Mouse (Mus musculus) MEL (cell line): Measurements from ENCODE around the gene 1700003F12Rik. TPM values are rescaled to one million over a fixed set of nuclear protein-coding genes. Genes with fewer than 3 reads are reported as not detected.
A peak's percentile ranks its signal among the peaks of the same experiment; 100 is the strongest.

Experiments used
- DNase-seq: peaks from one replicate; pipeline ENCODE4 v3.0.0; 2011; ENCODE audit warnings: low read depth, low spot score
- H3K27ac ChIP-seq: 2 replicates; pipeline ENCODE4 v1.5.1; 2012; ENCODE audit warnings: low read depth, mild to moderate bottlenecking, control low read depth, low read length, moderate library complexity; ENCODE audit not compliant: control insufficient read depth
- H3K27me3 ChIP-seq, 2 experiments: fragments of 150-350 bp in 1 of 2; sonication (generic) in 1 of 2; 2 replicates each; pipeline ENCODE4 v1.6.1; 2012; ENCODE audit warnings: low read length in 2 of 2, mild to moderate bottlenecking in 2 of 2, improper control_type of control experiment in 1 of 2, moderate library complexity in 1 of 2; ENCODE audit not compliant: insufficient read depth in 2 of 2, control insufficient read depth in 1 of 2
- H3K36me3 ChIP-seq, 2 experiments: 2 replicates each; pipeline ENCODE4 v1.6.1; 2012 to 2014; ENCODE audit warnings: low read length in 2 of 2, improper control_type of control experiment in 1 of 2, inconsistent platforms in 1 of 2, mild to moderate bottlenecking in 1 of 2; ENCODE audit not compliant: insufficient read depth in 2 of 2, control insufficient read depth in 1 of 2
- H3K4me1 ChIP-seq, 2 experiments: fragments of 150-350 bp in 1 of 2; sonication (generic) in 1 of 2; 2 replicates each; pipeline ENCODE4 v1.6.1; 2012; ENCODE audit warnings: low read length in 2 of 2, improper control_type of control experiment in 1 of 2, mild to moderate bottlenecking in 1 of 2; ENCODE audit not compliant: insufficient read depth in 2 of 2, control insufficient read depth in 1 of 2
- H3K4me3 ChIP-seq, 2 experiments: fragments of 150-350 bp in 1 of 2; sonication (generic) in 1 of 2; 2 replicates each; pipeline ENCODE4 v1.5.1; 2012; ENCODE audit warnings: low read depth in 2 of 2, low read length in 2 of 2, mild to moderate bottlenecking in 2 of 2, moderate library complexity in 2 of 2, control low read depth in 1 of 2, improper control_type of control experiment in 1 of 2; ENCODE audit not compliant: control insufficient read depth in 1 of 2, insufficient read depth in 1 of 2
- H3K79me2 ChIP-seq: 2 replicates; pipeline ENCODE4 v1.6.1; 2012; ENCODE audit warnings: mild to moderate bottlenecking, low read length, moderate library complexity; ENCODE audit not compliant: control insufficient read depth, poor library complexity, insufficient read depth
- H3K9ac ChIP-seq: 2 replicates; pipeline ENCODE4 v1.6.1; 2012; ENCODE audit warnings: low read depth, mild to moderate bottlenecking, control low read depth, low read length, moderate library complexity; ENCODE audit not compliant: control insufficient read depth, poor library complexity, severe bottlenecking
- H3K9me3 ChIP-seq: fragments of 150-350 bp; sonication (generic); replicated peaks from 2 replicates; pipeline ENCODE4 v1.6.1; 2012; ENCODE audit warnings: mild to moderate bottlenecking, low read length, improper control_type of control experiment, moderate library complexity; ENCODE audit not compliant: insufficient read depth
- CHD1 ChIP-seq: IDR thresholded peaks from 2 replicates; pipeline ENCODE4 v1.6.1; 2012; ENCODE audit warnings: low read depth, mild to moderate bottlenecking, inconsistent platforms, low read length, improper control_type of control experiment
- CHD2 ChIP-seq: IDR thresholded peaks from 2 replicates; pipeline ENCODE4 v1.6.1; 2011; ENCODE audit warnings: low read length, improper control_type of control experiment
- CTCF ChIP-seq, 3 experiments: IDR thresholded peaks in 2 of 3; conservative IDR thresholded peaks in 1 of 3; 2 replicates each; pipeline ENCODE4 v1.5.1; 2011 to 2012; ENCODE audit warnings: low read length in 3 of 3, low read depth in 2 of 3, mild to moderate bottlenecking in 2 of 3, improper control_type of control experiment in 1 of 3, inconsistent platforms in 1 of 3, mixed read lengths in 1 of 3, moderate library complexity in 1 of 3; ENCODE audit not compliant: control insufficient read depth in 1 of 3, insufficient read depth in 1 of 3, poor library complexity in 1 of 3, severe bottlenecking in 1 of 3
- E2F4 ChIP-seq: IDR thresholded peaks from 2 replicates; pipeline ENCODE4 v1.6.1; 2011; ENCODE audit warnings: low read depth, low read length, improper control_type of control experiment, borderline replicate concordance
- ELF1 ChIP-seq: IDR thresholded peaks from 2 replicates; pipeline ENCODE4 v1.6.1; 2014; ENCODE audit warnings: low read depth, mild to moderate bottlenecking, inconsistent platforms, low read length, improper control_type of control experiment, moderate library complexity
- EP300 ChIP-seq, 2 experiments: IDR thresholded peaks; 2 replicates each; pipeline ENCODE4 v1.6.1; 2011; ENCODE audit warnings: improper control_type of control experiment in 2 of 2, low read length in 2 of 2, low read depth in 1 of 2, mild to moderate bottlenecking in 1 of 2
- GABPA ChIP-seq: IDR thresholded peaks from 2 replicates; pipeline ENCODE4 v1.6.1; 2012; ENCODE audit warnings: low read depth, mild to moderate bottlenecking, inconsistent platforms, low read length, improper control_type of control experiment, moderate library complexity
- GATA1 ChIP-seq: IDR thresholded peaks from 2 replicates; pipeline ENCODE4 v1.6.1; 2011; ENCODE audit warnings: low read depth, low read length, improper control_type of control experiment
- HCFC1 ChIP-seq: IDR thresholded peaks from 2 replicates; pipeline ENCODE4 v1.6.1; 2012; ENCODE audit warnings: low read depth, mild to moderate bottlenecking, inconsistent platforms, low read length, improper control_type of control experiment, moderate library complexity
- JUND ChIP-seq: IDR thresholded peaks from 2 replicates; pipeline ENCODE4 v1.6.1; 2011; ENCODE audit warnings: low read depth, mild to moderate bottlenecking, improper control_type of control experiment, low read length
- MEF2A ChIP-seq: IDR thresholded peaks from 2 replicates; pipeline ENCODE4 v1.6.1; 2014; ENCODE audit warnings: low read depth, mild to moderate bottlenecking, inconsistent platforms, low read length, improper control_type of control experiment; ENCODE audit not compliant: poor library complexity, insufficient replicate concordance, severe bottlenecking; ENCODE audit errors: extremely low read depth
- MYC ChIP-seq: IDR thresholded peaks from 2 replicates; pipeline ENCODE4 v1.6.1; 2011; ENCODE audit warnings: low read depth, mild to moderate bottlenecking, low read length, improper control_type of control experiment, moderate library complexity
- NRF1 ChIP-seq: IDR thresholded peaks from 2 replicates; pipeline ENCODE4 v1.6.1; 2014; ENCODE audit warnings: low read depth, mild to moderate bottlenecking, inconsistent platforms, low read length, improper control_type of control experiment, moderate library complexity; ENCODE audit not compliant: poor library complexity, insufficient read depth, severe bottlenecking
- POLR2AphosphoS2 ChIP-seq: IDR thresholded peaks from 2 replicates; pipeline ENCODE4 v1.6.1; 2011; ENCODE audit warnings: low read length, improper control_type of control experiment
- RAD21 ChIP-seq: IDR thresholded peaks from 2 replicates; pipeline ENCODE4 v1.6.1; 2011; ENCODE audit warnings: mild to moderate bottlenecking, low read depth, low read length, improper control_type of control experiment
- RCOR1 ChIP-seq: IDR thresholded peaks from 2 replicates; pipeline ENCODE4 v1.6.1; 2012; ENCODE audit warnings: low read depth, mild to moderate bottlenecking, inconsistent platforms, low read length, improper control_type of control experiment
- SIN3A ChIP-seq: IDR thresholded peaks from 2 replicates; pipeline ENCODE4 v1.6.1; 2012; ENCODE audit warnings: low read length, improper control_type of control experiment, inconsistent platforms
- SMC3 ChIP-seq: IDR thresholded peaks from 2 replicates; pipeline ENCODE4 v1.6.1; 2011; ENCODE audit warnings: low read depth, low read length, improper control_type of control experiment
- TAL1 ChIP-seq: IDR thresholded peaks from 2 replicates; pipeline ENCODE4 v1.6.1; 2012; ENCODE audit warnings: mild to moderate bottlenecking, inconsistent platforms, low read length, moderate library complexity, mixed read lengths
- ZC3H11A ChIP-seq: IDR thresholded peaks from 2 replicates; pipeline ENCODE4 v1.6.1; 2012; ENCODE audit warnings: low read depth, mild to moderate bottlenecking, inconsistent platforms, low read length, improper control_type of control experiment
- ZKSCAN1 ChIP-seq: IDR thresholded peaks from 2 replicates; pipeline ENCODE4 v1.6.1; 2012; ENCODE audit warnings: low read depth, mild to moderate bottlenecking, inconsistent platforms, low read length, improper control_type of control experiment, moderate library complexity
- ZNF384 ChIP-seq: IDR thresholded peaks from 2 replicates; pipeline ENCODE4 v1.6.1; 2012; ENCODE audit warnings: low read depth, mild to moderate bottlenecking, inconsistent platforms, low read length, improper control_type of control experiment
- polyA plus RNA-seq, 2 experiments: library from polyadenylated mRNA; stranded (reverse) in 1 of 2; unstranded in 1 of 2; fragments of >175 nt in 1 of 2; fragments of >200 nt in 1 of 2; gene quantifications; 2 replicates each; pipeline versions ENCODE4 v1.2.1 to v1.2.4; 2012; ENCODE audit warnings: low replicate concordance in 2 of 2, low read depth in 1 of 2; ENCODE audit not compliant: insufficient read length in 2 of 2, insufficient read depth in 1 of 2, missing spikeins in 1 of 2
- total RNA-seq: library from RNA; depleted of rRNA; stranded (reverse); fragments of 300-350 nt; gene quantifications from 2 replicates; pipeline ENCODE4 v1.2.3, GENCODE M21; 2012

The 1700003F12Rik gene
- total and polyA plus RNA-seq, 3 experiments = 0.42 to 0.72 TPM; not detected in 1

DNA sequence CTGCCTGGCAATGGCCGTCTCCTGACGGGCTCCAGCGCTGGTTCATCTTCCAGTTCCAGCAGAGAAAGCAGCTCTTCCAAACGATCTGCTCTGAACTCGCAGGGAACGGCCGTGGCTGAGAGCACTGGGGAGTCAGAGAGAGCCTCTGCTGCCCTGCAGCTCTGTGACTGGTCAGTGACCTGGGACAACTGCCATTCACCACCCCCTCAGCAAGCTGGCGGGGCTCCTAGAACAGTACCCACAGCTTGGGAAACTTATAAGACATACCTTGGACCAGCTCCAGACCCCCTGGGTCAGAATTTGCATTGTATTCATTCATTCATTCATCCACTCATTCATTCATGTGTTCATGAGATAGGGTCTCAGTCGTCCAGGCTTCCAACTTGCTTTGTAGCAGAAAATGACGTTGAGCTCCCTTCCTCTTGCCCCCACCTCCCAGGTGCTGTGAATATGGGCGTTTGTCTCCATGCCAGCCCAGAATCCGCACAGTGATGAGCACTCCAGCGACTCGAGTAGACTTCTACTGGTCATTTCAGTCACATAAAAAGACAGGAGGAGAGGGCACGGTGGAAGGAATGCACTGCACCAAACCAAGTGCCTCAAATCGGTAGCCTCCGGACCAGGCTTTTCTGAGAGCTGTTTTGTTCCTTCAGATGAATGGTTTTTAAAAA is 38.2 kb downstream of the 1700003F12Rik start:
- Histone ChIP-seq H3K36me3 (peaks cover 0 to 14% of the 10 kb centered on the region in 2 experiments; a peak in 2 of 4 replicates), H3K27me3 (no peaks in the 10 kb centered on the region), H3K4me1 (peaks cover 12 to 16% of the 10 kb centered on the region in 2 experiments)

DNA sequence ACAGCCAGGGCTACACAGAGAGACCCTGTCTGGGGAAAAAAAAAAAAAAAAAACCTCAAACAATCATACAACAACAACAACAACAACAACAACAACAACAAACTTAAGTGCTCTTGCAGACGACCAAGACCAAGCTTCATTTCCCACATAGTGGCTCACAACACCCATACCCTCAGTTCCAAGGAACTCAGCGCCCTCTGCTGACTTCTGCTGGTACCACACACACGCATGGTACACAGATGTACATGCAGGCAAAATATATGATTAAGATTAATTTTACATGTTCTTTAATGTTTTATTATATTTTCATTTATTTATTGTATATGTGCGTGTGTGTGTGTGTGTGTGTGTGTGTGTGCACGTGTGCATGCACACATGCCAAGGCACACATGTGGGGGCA is 39.5 kb downstream of the 1700003F12Rik start:
- no peak overlapping the region for H3K9ac ChIP-seq
- no peak overlapping the region for H3K4me3 ChIP-seq
- H3K4me1 ChIP-seq = peaks cover 12 to 22% of the 10 kb centered on the region in 2 experiments
- H3K36me3 ChIP-seq = peaks cover 0 to 14% of the 10 kb centered on the region in 2 experiments; a peak in 2 of 4 replicates
- TF ChIP-seq JUND (no peak), SMC3 (peak; percentile 71), CTCF (IDR thresholded peaks at IDR 0.05 in 2 of 3, conservative IDR thresholded peaks at IDR 0.05 in 1 of 3; ENCODE audit: control insufficient read depth in 1 of 3, insufficient read depth in 1 of 3, low read depth in 2 of 3, low read length in 3 of 3, poor library complexity in 1 of 3, severe bottlenecking in 1 of 3) (peak; percentile 51 to 80 (median 73)), GABPA (no peak), GATA1 (no peak), RAD21 (peak; percentile 71), ZC3H11A (peak; percentile 53), TAL1 (no peak), CHD2 (no peak), HCFC1 (no peak), POLR2AphosphoS2 (no peak)
- no peaks in the 10 kb centered on the region for H3K27me3 ChIP-seq
- DNase-seq = peak; percentile 76
- no peaks in the 10 kb centered on the region for H3K9me3 ChIP-seq
- no peaks in the 10 kb centered on the region for H3K79me2 ChIP-seq
- H3K27ac ChIP-seq = no peak overlapping the region

More for the DNA sequence above, 38.2 kb downstream of the 1700003F12Rik start:
- no peaks in the 10 kb centered on the region for H3K79me2 ChIP-seq
- no peak overlapping the region for H3K27ac ChIP-seq
- no peaks in the 10 kb centered on the region for H3K9me3 ChIP-seq
- H3K9ac ChIP-seq = no peak overlapping the region
- DNase-seq = no peak
- H3K4me3 ChIP-seq = no peak overlapping the region
- TF ChIP-seq GATA1 (no peak), ZNF384 (no peak), JUND (no peak), ZKSCAN1 (no peak), HCFC1 (no peak), MYC (no peak), CHD1 (no peak), E2F4 (no peak), EP300 (IDR thresholded peaks at IDR 0.05; ENCODE audit: low read depth in 1 of 2, low read length in 2 of 2) (no peak), SIN3A (no peak), RAD21 (no peak), RCOR1 (no peak), GABPA (no peak), CHD2 (no peak), ELF1 (no peak), MEF2A (no peak), NRF1 (no peak)
- TF ChIP-seq, all 39 proteins: peak for 0
